In genomic region chr7:144055188-144055587, GRCm38 (mm10) we compare ENCODE assay signal across 17 mouse cellular contexts. TPM values are rescaled to one million over a fixed set of nuclear protein-coding genes. Genes with fewer than 3 reads are reported as not detected.
DNase-seq lines count a peak whose midpoint lies in the region; ATAC-seq and TF ChIP-seq lines count a peak whose summit lies in the region.
"Had no signal": no experiment of that assay in that cellular context is flagged by ENCODE, and none has a peak within 500 bp of the region (broad histone marks: within the 10 kb centered on the region; RNA-seq: fewer than 3 reads in every experiment).

No protein-coding gene starts in this region.

- no peaks in the 10 kb centered on the region for H3K27me3 ChIP-seq in embryonic facial prominence, embryonic 14.5 days (replicated peaks; ENCODE audit: control insufficient read depth, insufficient read depth, low read length)
- no peaks in the 10 kb centered on the region for H3K27me3 ChIP-seq in embryonic facial prominence, embryonic 10.5 days (replicated peaks; ENCODE audit: low read depth, poor library complexity, severe bottlenecking)
- peaks cover 4% of the 10 kb centered on the region; the same call in 1 of the 2 replicates for H3K27me3 ChIP-seq in hindbrain, embryonic 10.5 days (ENCODE audit: insufficient read depth, poor library complexity, severe bottlenecking)
- no peaks in the 10 kb centered on the region for H3K27me3 ChIP-seq in hindbrain, postnatal 0 days (ENCODE audit: insufficient read depth, low read length)
- H3K27me3 ChIP-seq in lung, postnatal 0 days (replicated peaks; ENCODE audit: insufficient read depth, low read length): no peaks in the 10 kb centered on the region
- H3K27me3 ChIP-seq in small intestine, adult 2 months (ENCODE audit: control insufficient read depth, insufficient read depth, low read length): no peaks in the 10 kb centered on the region

- H3K9ac ChIP-seq in embryonic facial prominence, embryonic 14.5 days (ENCODE audit: low read depth, low read length): no peak overlapping the region
- no peak overlapping the region for H3K9ac ChIP-seq in hindbrain, postnatal 0 days (replicated peaks; ENCODE audit: low read length)
- no peak overlapping the region for H3K9ac ChIP-seq in lung, postnatal 0 days (replicated peaks; ENCODE audit: low read depth)
- H3K9ac ChIP-seq: hindbrain, embryonic 14.5 days had no signal

- H3K27ac ChIP-seq in embryonic facial prominence, embryonic 14.5 days (replicated peaks; ENCODE audit: low read depth, low read length): no peak overlapping the region
- no peak overlapping the region for H3K27ac ChIP-seq in embryonic facial prominence, embryonic 10.5 days (replicated peaks)
- H3K27ac ChIP-seq in hindbrain, embryonic 10.5 days: 0 out of 2 replicates have a peak overlapping the region, but pooled peaks have one; percentile 45
- H3K27ac ChIP-seq in hindbrain, postnatal 0 days: no peak overlapping the region
- no peak overlapping the region for H3K27ac ChIP-seq in lung, postnatal 0 days (ENCODE audit: low read length)
- peak overlapping the region; percentile 67 for H3K27ac ChIP-seq in small intestine, adult 2 months (ENCODE audit: insufficient read depth, low read depth, low read length)
- H3K27ac ChIP-seq: hindbrain, embryonic 14.5 days had no signal

- WGBS in embryonic facial prominence, embryonic 14.5 days: 44% methylated on average over 6 of the region's 6 CpGs
- 61% methylated on average over 6 of the region's 6 CpGs for WGBS in embryonic facial prominence, embryonic 10.5 days
- 68% methylated on average over 6 of the region's 6 CpGs for WGBS in hindbrain, embryonic 10.5 days
- WGBS in hindbrain, postnatal 0 days: 62% methylated on average over 6 of the region's 6 CpGs
- WGBS in lung, postnatal 0 days: 49% methylated on average over 6 of the region's 6 CpGs
- 49% methylated on average over 6 of the region's 6 CpGs for WGBS in small intestine, adult 2 months

- no peak for TF ChIP-seq POLR2A in small intestine, adult 2 months (IDR thresholded peaks at IDR 0.05; ENCODE audit: low read depth, low read length)

- no peak for TF ChIP-seq CTCF in hindbrain, postnatal 0 days (IDR thresholded peaks at IDR 0.05; ENCODE audit: low read depth)
- no peak for TF ChIP-seq CTCF in lung, postnatal 0 days (IDR thresholded peaks at IDR 0.05)
- TF ChIP-seq CTCF in small intestine, adult 2 months (IDR thresholded peaks at IDR 0.05; ENCODE audit: extremely low read depth, insufficient read length, insufficient replicate concordance, low read depth, low read length): no peak

- H3K4me3 ChIP-seq in embryonic facial prominence, embryonic 14.5 days (ENCODE audit: low read depth, low read length): no peak overlapping the region
- H3K4me3 ChIP-seq in embryonic facial prominence, embryonic 10.5 days: no peak overlapping the region
- no peak overlapping the region for H3K4me3 ChIP-seq in hindbrain, embryonic 10.5 days
- H3K4me3 ChIP-seq in hindbrain, postnatal 0 days (ENCODE audit: low read length): no peak overlapping the region
- H3K4me3 ChIP-seq in lung, postnatal 0 days (ENCODE audit: low read depth, low read length): no peak overlapping the region
- no peak overlapping the region for H3K4me3 ChIP-seq in small intestine, adult 2 months (ENCODE audit: low read depth, low read length)
- H3K4me3 ChIP-seq: erythroblast, embryonic 14.5 days had no signal

- H3K4me1 ChIP-seq in embryonic facial prominence, embryonic 14.5 days (ENCODE audit: control insufficient read depth, insufficient read depth, low read length): no peaks in the 10 kb centered on the region
- H3K4me1 ChIP-seq in embryonic facial prominence, embryonic 10.5 days: peaks cover 23% of the 10 kb centered on the region
- peaks cover 22% of the 10 kb centered on the region for H3K4me1 ChIP-seq in hindbrain, embryonic 10.5 days (replicated peaks)
- no peaks in the 10 kb centered on the region; the same call in 1 of the 2 replicates for H3K4me1 ChIP-seq in hindbrain, postnatal 0 days (ENCODE audit: insufficient read depth, low read length)
- H3K4me1 ChIP-seq in lung, postnatal 0 days (ENCODE audit: insufficient read depth, low read depth, low read length): no peaks in the 10 kb centered on the region
- peaks cover 27% of the 10 kb centered on the region; the same call in 1 of the 2 replicates for H3K4me1 ChIP-seq in small intestine, adult 2 months (ENCODE audit: control insufficient read depth, insufficient read depth, insufficient read length, low read length)

- no peak for ATAC-seq in embryonic facial prominence, embryonic 14.5 days (ENCODE audit: low read depth)
- no peak for ATAC-seq in hindbrain, postnatal 0 days
- ATAC-seq in lung, postnatal 0 days: peak; percentile 26; the same call in 1 of the 2 replicates
- ATAC-seq: forebrain, embryonic 14.5 days had no signal

- peak; percentile 18 for DNase-seq in embryonic facial prominence, embryonic 14.5 days (ENCODE audit: low spot score)
- DNase-seq in embryonic facial prominence, embryonic 10.5 days (ENCODE audit: low spot score): no peak
- no peak for DNase-seq in hindbrain, embryonic 10.5 days (ENCODE audit: low spot score)
- no peak for DNase-seq in hindbrain, postnatal 0 days (ENCODE audit: low spot score)
- peak; percentile 15 for DNase-seq in lung, postnatal 0 days (ENCODE audit: low spot score)
- DNase-seq in lung, postnatal 36 days: no peak
- no peak for DNase-seq in right cerebral cortex, postnatal 14 days
- DNase-seq: cerebellum, adult 11 months; cerebellum, postnatal 25 days; layer of hippocampus, postnatal 36 days; right cerebral cortex, adult 18-20 months had no signal

- no peak for TF ChIP-seq EP300 in lung, postnatal 0 days (IDR thresholded peaks at IDR 0.05)

- H3K36me3 ChIP-seq in embryonic facial prominence, embryonic 14.5 days (ENCODE audit: control insufficient read depth, insufficient read depth, low read length): no peaks in the 10 kb centered on the region
- no peaks in the 10 kb centered on the region for H3K36me3 ChIP-seq in embryonic facial prominence, embryonic 10.5 days (replicated peaks)
- H3K36me3 ChIP-seq in hindbrain, embryonic 10.5 days: no peaks in the 10 kb centered on the region
- no peaks in the 10 kb centered on the region for H3K36me3 ChIP-seq in hindbrain, postnatal 0 days (ENCODE audit: insufficient read depth, low read length)
- no peaks in the 10 kb centered on the region for H3K36me3 ChIP-seq in lung, postnatal 0 days (ENCODE audit: insufficient read depth, low read length)
- H3K36me3 ChIP-seq in small intestine, adult 2 months (ENCODE audit: control insufficient read depth, insufficient read depth, low read length): peaks cover 4% of the 10 kb centered on the region; the same call in 1 of the 2 replicates

- no peaks in the 10 kb centered on the region for H3K9me3 ChIP-seq in embryonic facial prominence, embryonic 14.5 days (ENCODE audit: control insufficient read depth, low read length)
- H3K9me3 ChIP-seq in embryonic facial prominence, embryonic 10.5 days: no peaks in the 10 kb centered on the region
- no peaks in the 10 kb centered on the region for H3K9me3 ChIP-seq in hindbrain, embryonic 10.5 days
- H3K9me3 ChIP-seq in hindbrain, postnatal 0 days (ENCODE audit: low read length): no peaks in the 10 kb centered on the region
- H3K9me3 ChIP-seq in lung, postnatal 0 days (ENCODE audit: low read length): no peaks in the 10 kb centered on the region

- H3K4me2 ChIP-seq in embryonic facial prominence, embryonic 14.5 days (ENCODE audit: low read depth, low read length): no peak overlapping the region
- no peak overlapping the region for H3K4me2 ChIP-seq in hindbrain, postnatal 0 days (ENCODE audit: low read depth, low read length)
- H3K4me2 ChIP-seq in lung, postnatal 0 days (replicated peaks; ENCODE audit: low read depth, low read length): no peak overlapping the region
- H3K4me2 ChIP-seq: hindbrain, embryonic 14.5 days had no signal

RNA-seq across cellular contexts. Expression of gene Shank2, which starts 53.5 kb away (rescaled TPM):
- polyA plus RNA-seq in embryonic facial prominence, embryonic 14.5 days (2014; fragmentation: Nextera tagmentation; extraction: Ambion mirVana): 0.72 and 1.0 TPM in 2 replicates
- polyA plus RNA-seq in embryonic facial prominence, embryonic 10.5 days (2016; fragmentation: Nextera tagmentation; extraction: Ambion mirVana): 0.75 and 0.80 TPM in 2 replicates
- 0.95 and 1.6 TPM in 2 replicates for polyA plus RNA-seq in hindbrain, embryonic 10.5 days (2016; fragmentation: Nextera tagmentation; extraction: Ambion mirVana)
- total RNA-seq in hindbrain, postnatal 0 days (2014; rRNA removed): 28.0 and 30.0 TPM in 2 replicates
- 8.4 and 8.5 TPM in 2 replicates for polyA plus RNA-seq in hindbrain, postnatal 0 days (2015; fragmentation: Nextera tagmentation; extraction: Ambion mirVana)
- polyA plus RNA-seq in lung, postnatal 0 days (2015; fragmentation: Nextera tagmentation; extraction: Ambion mirVana): 0.76 and 1.2 TPM in 2 replicates
- 2.1 and 2.4 TPM in 2 replicates for polyA plus RNA-seq in small intestine, adult 2 months (2012; rRNA removed)
- total RNA-seq: CH12.LX; megakaryocyte-erythroid progenitor cell, adult 5-6 weeks had no signal
- polyA plus RNA-seq: erythroblast, embryonic 14.5 days had no signal

Comparison
In these comparisons a context has a peak if more than half of its experiments do, and no peak if none do; other contexts are left out.
1. DNase-seq: peak in embryonic facial prominence, embryonic 14.5 days (single experiment) and lung, postnatal 0 days (single experiment); none in embryonic facial prominence, embryonic 10.5 days (single experiment), hindbrain, embryonic 10.5 days (single experiment), hindbrain, postnatal 0 days (single experiment), lung, postnatal 36 days (single experiment) and right cerebral cortex, postnatal 14 days (single experiment).
2. H3K27ac ChIP-seq: peak in hindbrain, embryonic 10.5 days (single experiment) and small intestine, adult 2 months (single experiment); none in embryonic facial prominence, embryonic 14.5 days (single experiment), embryonic facial prominence, embryonic 10.5 days (single experiment), hindbrain, postnatal 0 days (single experiment) and lung, postnatal 0 days (single experiment).